Mouse (Mus musculus) bone marrow, adult 2 months (tissue): ENCODE measurements around the gene Mad2l2.

Source experiments
- CTCF ChIP-seq: fragments of 200-500 bp; IDR thresholded peaks from 2 replicates; pipeline ENCODE4 v1.5.1; 2011; ENCODE audit warnings: low read length, control low read depth; ENCODE audit not compliant: control insufficient read depth, insufficient read depth
- POLR2A ChIP-seq: fragments of 200-500 bp; IDR thresholded peaks from 2 replicates; pipeline ENCODE4 v1.6.1; 2011; ENCODE audit warnings: low read depth, mild to moderate bottlenecking, control low read depth, low read length, borderline replicate concordance; ENCODE audit not compliant: control insufficient read depth

DNA sequence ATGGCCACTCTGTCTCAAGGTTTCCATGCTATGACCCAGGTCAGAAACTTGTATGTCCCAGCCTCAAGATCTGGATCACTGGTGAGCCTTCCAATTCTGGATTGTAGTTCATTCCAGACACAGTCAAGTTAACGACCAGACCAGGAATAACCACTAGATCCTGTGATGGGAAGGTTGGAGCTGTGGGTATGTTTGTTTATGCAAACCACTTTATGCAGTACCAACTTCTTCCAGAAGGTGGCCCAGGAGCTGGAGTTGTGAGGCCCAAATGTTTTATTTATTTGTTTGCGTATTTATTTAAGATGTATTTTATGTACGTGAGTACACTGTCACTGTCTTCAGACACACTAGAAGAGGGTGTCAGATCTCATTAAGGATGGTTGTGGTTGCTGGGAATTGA is 24.8 kb downstream of the Mad2l2 start:
- TF ChIP-seq CTCF (no peak), POLR2A (no peak)
